Mouse (Mus musculus) MEL (cell line): ENCODE results near the gene Tshz2. TPM values are rescaled to one million over a fixed set of nuclear protein-coding genes. Genes with fewer than 3 reads are reported as not detected.

Experiments used
- DNase-seq: peaks from one replicate; pipeline ENCODE4 v3.0.0; 2011; ENCODE audit warnings: low read depth, low spot score
- H3K27ac ChIP-seq: 2 replicates; pipeline ENCODE4 v1.5.1; 2012; ENCODE audit warnings: low read depth, mild to moderate bottlenecking, control low read depth, low read length, moderate library complexity; ENCODE audit not compliant: control insufficient read depth
- H3K27me3 ChIP-seq, 2 experiments: fragments of 150-350 bp in 1 of 2; sonication (generic) in 1 of 2; 2 replicates each; pipeline ENCODE4 v1.6.1; 2012; ENCODE audit warnings: low read length in 2 of 2, mild to moderate bottlenecking in 2 of 2, improper control_type of control experiment in 1 of 2, moderate library complexity in 1 of 2; ENCODE audit not compliant: insufficient read depth in 2 of 2, control insufficient read depth in 1 of 2
- H3K36me3 ChIP-seq, 2 experiments: 2 replicates each; pipeline ENCODE4 v1.6.1; 2012 to 2014; ENCODE audit warnings: low read length in 2 of 2, improper control_type of control experiment in 1 of 2, inconsistent platforms in 1 of 2, mild to moderate bottlenecking in 1 of 2; ENCODE audit not compliant: insufficient read depth in 2 of 2, control insufficient read depth in 1 of 2
- H3K4me1 ChIP-seq, 2 experiments: fragments of 150-350 bp in 1 of 2; sonication (generic) in 1 of 2; 2 replicates each; pipeline ENCODE4 v1.6.1; 2012; ENCODE audit warnings: low read length in 2 of 2, improper control_type of control experiment in 1 of 2, mild to moderate bottlenecking in 1 of 2; ENCODE audit not compliant: insufficient read depth in 2 of 2, control insufficient read depth in 1 of 2
- H3K4me3 ChIP-seq, 2 experiments: fragments of 150-350 bp in 1 of 2; sonication (generic) in 1 of 2; 2 replicates each; pipeline ENCODE4 v1.5.1; 2012; ENCODE audit warnings: low read depth in 2 of 2, low read length in 2 of 2, mild to moderate bottlenecking in 2 of 2, moderate library complexity in 2 of 2, control low read depth in 1 of 2, improper control_type of control experiment in 1 of 2; ENCODE audit not compliant: control insufficient read depth in 1 of 2, insufficient read depth in 1 of 2
- H3K79me2 ChIP-seq: 2 replicates; pipeline ENCODE4 v1.6.1; 2012; ENCODE audit warnings: mild to moderate bottlenecking, low read length, moderate library complexity; ENCODE audit not compliant: control insufficient read depth, poor library complexity, insufficient read depth
- H3K9ac ChIP-seq: 2 replicates; pipeline ENCODE4 v1.6.1; 2012; ENCODE audit warnings: low read depth, mild to moderate bottlenecking, control low read depth, low read length, moderate library complexity; ENCODE audit not compliant: control insufficient read depth, poor library complexity, severe bottlenecking
- H3K9me3 ChIP-seq: fragments of 150-350 bp; sonication (generic); replicated peaks from 2 replicates; pipeline ENCODE4 v1.6.1; 2012; ENCODE audit warnings: mild to moderate bottlenecking, low read length, improper control_type of control experiment, moderate library complexity; ENCODE audit not compliant: insufficient read depth
- CHD1 ChIP-seq: IDR thresholded peaks from 2 replicates; pipeline ENCODE4 v1.6.1; 2012; ENCODE audit warnings: low read depth, mild to moderate bottlenecking, inconsistent platforms, low read length, improper control_type of control experiment
- CHD2 ChIP-seq: IDR thresholded peaks from 2 replicates; pipeline ENCODE4 v1.6.1; 2011; ENCODE audit warnings: low read length, improper control_type of control experiment
- CTCF ChIP-seq, 3 experiments: IDR thresholded peaks in 2 of 3; conservative IDR thresholded peaks in 1 of 3; 2 replicates each; pipeline ENCODE4 v1.5.1; 2011 to 2012; ENCODE audit warnings: low read length in 3 of 3, low read depth in 2 of 3, mild to moderate bottlenecking in 2 of 3, improper control_type of control experiment in 1 of 3, inconsistent platforms in 1 of 3, mixed read lengths in 1 of 3, moderate library complexity in 1 of 3; ENCODE audit not compliant: control insufficient read depth in 1 of 3, insufficient read depth in 1 of 3, poor library complexity in 1 of 3, severe bottlenecking in 1 of 3
- E2F4 ChIP-seq: IDR thresholded peaks from 2 replicates; pipeline ENCODE4 v1.6.1; 2011; ENCODE audit warnings: low read depth, low read length, improper control_type of control experiment, borderline replicate concordance
- EP300 ChIP-seq, 2 experiments: IDR thresholded peaks; 2 replicates each; pipeline ENCODE4 v1.6.1; 2011; ENCODE audit warnings: improper control_type of control experiment in 2 of 2, low read length in 2 of 2, low read depth in 1 of 2, mild to moderate bottlenecking in 1 of 2
- ETS1 ChIP-seq: IDR thresholded peaks from 2 replicates; pipeline ENCODE4 v1.6.1; 2012; ENCODE audit warnings: low read depth, mild to moderate bottlenecking, inconsistent platforms, low read length, improper control_type of control experiment, moderate library complexity
- GABPA ChIP-seq: IDR thresholded peaks from 2 replicates; pipeline ENCODE4 v1.6.1; 2012; ENCODE audit warnings: low read depth, mild to moderate bottlenecking, inconsistent platforms, low read length, improper control_type of control experiment, moderate library complexity
- HCFC1 ChIP-seq: IDR thresholded peaks from 2 replicates; pipeline ENCODE4 v1.6.1; 2012; ENCODE audit warnings: low read depth, mild to moderate bottlenecking, inconsistent platforms, low read length, improper control_type of control experiment, moderate library complexity
- JUND ChIP-seq: IDR thresholded peaks from 2 replicates; pipeline ENCODE4 v1.6.1; 2011; ENCODE audit warnings: low read depth, mild to moderate bottlenecking, improper control_type of control experiment, low read length
- KAT2A ChIP-seq: conservative IDR thresholded peaks from 2 replicates; pipeline ENCODE4 v1.6.1; 2012; ENCODE audit warnings: low read depth, low read length, improper control_type of control experiment, inconsistent platforms
- MAX ChIP-seq: IDR thresholded peaks from 2 replicates; pipeline ENCODE4 v1.6.1; 2011; ENCODE audit warnings: low read length, improper control_type of control experiment
- MAZ ChIP-seq: IDR thresholded peaks from 2 replicates; pipeline ENCODE4 v1.6.1; 2012; ENCODE audit warnings: low read depth, mild to moderate bottlenecking, inconsistent platforms, low read length, improper control_type of control experiment
- MXI1 ChIP-seq: IDR thresholded peaks from 2 replicates; pipeline ENCODE4 v1.6.1; 2011; ENCODE audit warnings: mild to moderate bottlenecking, low read depth, low read length, improper control_type of control experiment
- NRF1 ChIP-seq: IDR thresholded peaks from 2 replicates; pipeline ENCODE4 v1.6.1; 2014; ENCODE audit warnings: low read depth, mild to moderate bottlenecking, inconsistent platforms, low read length, improper control_type of control experiment, moderate library complexity; ENCODE audit not compliant: poor library complexity, insufficient read depth, severe bottlenecking
- POLR2A ChIP-seq, 2 experiments: IDR thresholded peaks; 2 replicates each; pipeline ENCODE4 v1.6.1; 2011 to 2012; ENCODE audit warnings: low read length in 2 of 2, mild to moderate bottlenecking in 2 of 2, control low read depth in 1 of 2, improper control_type of control experiment in 1 of 2, low read depth in 1 of 2, moderate library complexity in 1 of 2; ENCODE audit not compliant: control insufficient read depth in 1 of 2, insufficient read depth in 1 of 2, poor library complexity in 1 of 2
- POLR2AphosphoS2 ChIP-seq: IDR thresholded peaks from 2 replicates; pipeline ENCODE4 v1.6.1; 2011; ENCODE audit warnings: low read length, improper control_type of control experiment
- RAD21 ChIP-seq: IDR thresholded peaks from 2 replicates; pipeline ENCODE4 v1.6.1; 2011; ENCODE audit warnings: mild to moderate bottlenecking, low read depth, low read length, improper control_type of control experiment
- RCOR1 ChIP-seq: IDR thresholded peaks from 2 replicates; pipeline ENCODE4 v1.6.1; 2012; ENCODE audit warnings: low read depth, mild to moderate bottlenecking, inconsistent platforms, low read length, improper control_type of control experiment
- SMC3 ChIP-seq: IDR thresholded peaks from 2 replicates; pipeline ENCODE4 v1.6.1; 2011; ENCODE audit warnings: low read depth, low read length, improper control_type of control experiment
- TBP ChIP-seq: IDR thresholded peaks from 2 replicates; pipeline ENCODE4 v1.8.0; 2011; ENCODE audit warnings: low read depth, low read length, improper control_type of control experiment
- USF1 ChIP-seq: IDR thresholded peaks from 2 replicates; pipeline ENCODE4 v1.6.1; 2014; ENCODE audit warnings: low read depth, mild to moderate bottlenecking, inconsistent platforms, low read length, improper control_type of control experiment, moderate library complexity
- ZKSCAN1 ChIP-seq: IDR thresholded peaks from 2 replicates; pipeline ENCODE4 v1.6.1; 2012; ENCODE audit warnings: low read depth, mild to moderate bottlenecking, inconsistent platforms, low read length, improper control_type of control experiment, moderate library complexity
- ZNF384 ChIP-seq: IDR thresholded peaks from 2 replicates; pipeline ENCODE4 v1.6.1; 2012; ENCODE audit warnings: low read depth, mild to moderate bottlenecking, inconsistent platforms, low read length, improper control_type of control experiment
- polyA plus RNA-seq, 2 experiments: library from polyadenylated mRNA; stranded (reverse) in 1 of 2; unstranded in 1 of 2; fragments of >175 nt in 1 of 2; fragments of >200 nt in 1 of 2; gene quantifications; 2 replicates each; pipeline versions ENCODE4 v1.2.1 to v1.2.4; 2012; ENCODE audit warnings: low replicate concordance in 2 of 2, low read depth in 1 of 2; ENCODE audit not compliant: insufficient read length in 2 of 2, insufficient read depth in 1 of 2, missing spikeins in 1 of 2
- total RNA-seq: library from RNA; depleted of rRNA; stranded (reverse); fragments of 300-350 nt; gene quantifications from 2 replicates; pipeline ENCODE4 v1.2.3, GENCODE M21; 2012

Gene Tshz2
- total and polyA plus RNA-seq, 3 experiments, result not detected

- Histone ChIP-seq H3K79me2 (no peaks in the 10 kb centered on the region), H3K36me3 (no peaks in the 10 kb centered on the region), H3K9me3 (no peaks in the 10 kb centered on the region)
- no peak for TF ChIP-seq KAT2A
- no peak for TF ChIP-seq JUND
- TF ChIP-seq CHD1, result no peak
- no peak for TF ChIP-seq E2F4
- TF ChIP-seq GABPA, result no peak
- no peak for TF ChIP-seq MXI1
- no peak for TF ChIP-seq ETS1
- TF ChIP-seq RAD21, result no peak
- no peak for TF ChIP-seq ZKSCAN1
- no peak for TF ChIP-seq CTCF (IDR thresholded peaks at IDR 0.05 in 2 of 3, conservative IDR thresholded peaks at IDR 0.05 in 1 of 3; ENCODE audit: control insufficient read depth in 1 of 3, insufficient read depth in 1 of 3, low read depth in 2 of 3, low read length in 3 of 3, poor library complexity in 1 of 3, severe bottlenecking in 1 of 3)
- TF ChIP-seq CHD2, result no peak
- TF ChIP-seq ZNF384, result no peak
- TF ChIP-seq SMC3, result no peak
- no peak for TF ChIP-seq EP300 (IDR thresholded peaks at IDR 0.05; ENCODE audit: low read depth in 1 of 2, low read length in 2 of 2)
- TF ChIP-seq POLR2A (IDR thresholded peaks at IDR 0.05; ENCODE audit: control insufficient read depth in 1 of 2, insufficient read depth in 1 of 2, low read depth in 1 of 2, low read length in 2 of 2, poor library complexity in 1 of 2), result no peak
- TF ChIP-seq, all 39 proteins: peak for 0
- Histone ChIP-seq H3K27ac (no peak overlapping the region), H3K27me3 (no peaks in the 10 kb centered on the region), H3K4me3 (no peak overlapping the region), H3K9ac (no peak overlapping the region), H3K4me1 (no peaks in the 10 kb centered on the region)
- no peak for DNase-seq
Measured at GRCm38 (mm10) chr2:170007426-170007958, 374.7 kb downstream of the Tshz2 start.

GRCm38 (mm10) chr2:170009729-170010128 lies 376.9 kb downstream of the Tshz2 start:
- TF ChIP-seq MXI1, result no peak
- TF ChIP-seq CTCF (IDR thresholded peaks at IDR 0.05 in 2 of 3, conservative IDR thresholded peaks at IDR 0.05 in 1 of 3; ENCODE audit: control insufficient read depth in 1 of 3, insufficient read depth in 1 of 3, low read depth in 2 of 3, low read length in 3 of 3, poor library complexity in 1 of 3, severe bottlenecking in 1 of 3), result no peak
- no peak for TF ChIP-seq MAZ
- no peak for TF ChIP-seq CHD1
- no peak for TF ChIP-seq MAX
- TF ChIP-seq ETS1, result no peak
- no peak for TF ChIP-seq USF1
- no peak for TF ChIP-seq CHD2
- TF ChIP-seq NRF1, result no peak
- no peak for TF ChIP-seq POLR2AphosphoS2
- TF ChIP-seq HCFC1, result no peak
- TF ChIP-seq RCOR1, result no peak
- no peak for TF ChIP-seq EP300 (IDR thresholded peaks at IDR 0.05; ENCODE audit: low read depth in 1 of 2, low read length in 2 of 2)
- no peak for TF ChIP-seq GABPA
- no peak for TF ChIP-seq TBP
- Histone ChIP-seq H3K9ac (no peak overlapping the region), H3K9me3 (no peaks in the 10 kb centered on the region)

More at GRCm38 (mm10) chr2:170009729-170010128, 376.9 kb downstream of the Tshz2 start:
- Histone ChIP-seq H3K4me1 (no peaks in the 10 kb centered on the region), H3K4me3 (no peak overlapping the region), H3K36me3 (no peaks in the 10 kb centered on the region), H3K79me2 (no peaks in the 10 kb centered on the region), H3K27me3 (no peaks in the 10 kb centered on the region), H3K27ac (no peak overlapping the region)
- no peak for DNase-seq
